Mouse (Mus musculus) forebrain, embryonic 10.5 days (tissue): ENCODE results near the gene Ifitm2. TPM values are rescaled to one million over a fixed set of nuclear protein-coding genes. Genes with fewer than 3 reads are reported as not detected.
A peak's percentile ranks its signal among the peaks of the same experiment; 100 is the strongest.
"Not testable (repeated sequence)": the region's sequence is repeated elsewhere in the genome, so short reads cannot be mapped to it uniquely, and the experiment has no call there.

Source experiments
- DNase-seq: peaks from one replicate; pipeline ENCODE4 v3.0.0-alpha.2; 2017; ENCODE audit warnings: low spot score; ENCODE audit errors: extremely low spot score
- H3K27ac ChIP-seq: fragments of 300-500 bp; sonication (generic); 2 replicates; pipeline ENCODE4 v1.5.1; 2016; ENCODE audit warnings: mild to moderate bottlenecking
- H3K27me3 ChIP-seq: fragments of 300-500 bp; sonication (generic); 2 replicates; pipeline ENCODE4 v1.6.1; 2016; ENCODE audit warnings: mild to moderate bottlenecking; ENCODE audit not compliant: poor library complexity, severe bottlenecking
- H3K36me3 ChIP-seq: fragments of 300-500 bp; sonication (generic); replicated peaks from 2 replicates; pipeline ENCODE4 v1.6.1; 2016; ENCODE audit warnings: mild to moderate bottlenecking, moderate library complexity
- H3K4me1 ChIP-seq: fragments of 300-500 bp; sonication (generic); 2 replicates; pipeline ENCODE4 v1.6.1; 2016
- H3K4me3 ChIP-seq: fragments of 300-500 bp; sonication (generic); 2 replicates; pipeline ENCODE4 v1.5.1; 2016; ENCODE audit warnings: mild to moderate bottlenecking, moderate library complexity
- H3K9me3 ChIP-seq: fragments of 300-500 bp; sonication (generic); 2 replicates; pipeline ENCODE4 v1.6.1; 2016; ENCODE audit warnings: mild to moderate bottlenecking, moderate library complexity
- WGBS: fragments of 180-500 bp; shearing (Covaris S2); methylation state at CpG from one replicate; pipeline ENCODE4 v1.1.7; 2016; 5-methylcytosine and 5-hydroxymethylcytosine counted together
- polyA plus RNA-seq: library from polyadenylated mRNA; unstranded; fragments of >200 nt; fragmentation: Nextera tagmentation; extraction: Ambion mirVana; gene quantifications from 2 replicates; pipeline ENCODE4 v1.2.1, GENCODE M21; 2016

Ifitm2 gene
- polyA plus RNA-seq, 1 experiment from 2014 or later: 365 TPM

- Histone ChIP-seq H3K27me3 (no peaks in the 10 kb centered on the region), H3K4me3 (no peak overlapping the region), H3K9me3 (0 out of 2 replicates have a peak, but pooled peaks cover 6% of the 10 kb centered on the region), H3K4me1 (no peaks in the 10 kb centered on the region), H3K36me3 (no peaks in the 10 kb centered on the region), H3K27ac (no peak overlapping the region)
- 92% methylated on average over 7 of the region's 7 CpGs for WGBS
- DNase-seq: no peak
Measured at GRCm38 (mm10) chr7:140982971-140983370, 27.2 kb upstream of the Ifitm2 start.

- whole genome bisulfite sequencing: 96% methylated on average over 8 of the region's 8 CpGs
Measured at GRCm38 (mm10) chr7:140981704-140982103, 25.9 kb upstream of the Ifitm2 start.

GRCm38 (mm10) chr7:140976720-140977119, 20.9 kb upstream of the Ifitm2 start:
- H3K27me3 ChIP-seq: peaks cover 23% of the 10 kb centered on the region
- peaks cover 25% of the 10 kb centered on the region for H3K4me1 ChIP-seq
- DNase-seq, H3K4me3 ChIP-seq, H3K27ac ChIP-seq, H3K36me3 ChIP-seq, H3K9me3 ChIP-seq: not testable (repeated sequence)
- 89% methylated on average over 9 of the region's 9 CpGs for WGBS

More at GRCm38 (mm10) chr7:140981704-140982103, 25.9 kb upstream of the Ifitm2 start:
- no peaks in the 10 kb centered on the region for H3K36me3 ChIP-seq
- DNase-seq: no peak
- H3K4me3 ChIP-seq: no peak overlapping the region
- 0 out of 2 replicates have a peak, but pooled peaks cover 6% of the 10 kb centered on the region for H3K9me3 ChIP-seq
- no peaks in the 10 kb centered on the region for H3K4me1 ChIP-seq
- H3K27me3 ChIP-seq: no peaks in the 10 kb centered on the region
- H3K27ac ChIP-seq: no peak overlapping the region

GRCm38 (mm10) chr7:140975465-140975864, 19.7 kb upstream of the Ifitm2 start:
- 22% methylated on average over 3 of the region's 3 CpGs for WGBS
- Histone ChIP-seq H3K4me3 (no peak overlapping the region), H3K27me3 (peaks cover 35% of the 10 kb centered on the region)

GRCm38 (mm10) chr7:140974940-140975339, 19.2 kb upstream of the Ifitm2 start:
- no peak overlapping the region for H3K4me3 ChIP-seq
- no peak overlapping the region for H3K27ac ChIP-seq
- H3K27me3 ChIP-seq: peaks cover 41% of the 10 kb centered on the region
- DNase-seq: no peak
- H3K9me3 ChIP-seq: no peaks in the 10 kb centered on the region
- 10% methylated on average over 9 of the region's 9 CpGs for WGBS
- H3K36me3 ChIP-seq: no peaks in the 10 kb centered on the region
- peaks cover 37% of the 10 kb centered on the region for H3K4me1 ChIP-seq

More at GRCm38 (mm10) chr7:140975465-140975864, 19.7 kb upstream of the Ifitm2 start:
- peaks cover 37% of the 10 kb centered on the region for H3K4me1 ChIP-seq
- H3K9me3 ChIP-seq: no peaks in the 10 kb centered on the region
- DNase-seq: no peak
- H3K27ac ChIP-seq: no peak overlapping the region
- no peaks in the 10 kb centered on the region for H3K36me3 ChIP-seq

GRCm38 (mm10) chr7:140973396-140974165, 17.8 kb upstream of the Ifitm2 start:
- peaks cover 54% of the 10 kb centered on the region for H3K27me3 ChIP-seq
- peaks cover 46% of the 10 kb centered on the region for H3K4me1 ChIP-seq
- no peaks in the 10 kb centered on the region for H3K36me3 ChIP-seq
- no peak overlapping the region for H3K27ac ChIP-seq
- H3K9me3 ChIP-seq: no peaks in the 10 kb centered on the region
- DNase-seq: no peak
- 27% methylated on average over 14 of the region's 14 CpGs for WGBS
- no peak overlapping the region for H3K4me3 ChIP-seq

GRCm38 (mm10) chr7:140971479-140972171, 15.8 kb upstream of the Ifitm2 start:
- H3K4me1 ChIP-seq: peaks cover 62% of the 10 kb centered on the region
- H3K9me3 ChIP-seq: no peaks in the 10 kb centered on the region
- no peaks in the 10 kb centered on the region for H3K36me3 ChIP-seq
- no peak overlapping the region for H3K27ac ChIP-seq
- DNase-seq: no peak
- H3K27me3 ChIP-seq: peaks cover 68% of the 10 kb centered on the region
- 92% methylated on average over 8 of the region's 8 CpGs for WGBS
- H3K4me3 ChIP-seq: no peak overlapping the region

GRCm38 (mm10) chr7:140970931-140971330, 15.1 kb upstream of the Ifitm2 start:
- Histone ChIP-seq H3K36me3 (no peaks in the 10 kb centered on the region), H3K27ac (no peak overlapping the region), H3K4me3 (no peak overlapping the region), H3K27me3 (peaks cover 69% of the 10 kb centered on the region), H3K9me3 (no peaks in the 10 kb centered on the region), H3K4me1 (peaks cover 62% of the 10 kb centered on the region)
- DNase-seq: no peak
- 57% methylated on average over 7 of the region's 7 CpGs for WGBS

GRCm38 (mm10) chr7:140968710-140969109, 12.9 kb upstream of the Ifitm2 start:
- Histone ChIP-seq H3K4me1 (peaks cover 50% of the 10 kb centered on the region), H3K27me3 (peaks cover 55% of the 10 kb centered on the region)
- not testable (repeated sequence) for H3K36me3 ChIP-seq, H3K4me3 ChIP-seq, H3K27ac ChIP-seq, H3K9me3 ChIP-seq, DNase-seq
- WGBS: 10% methylated on average over 3 of the region's 3 CpGs

- peaks cover 47% of the 10 kb centered on the region for H3K4me1 ChIP-seq
- H3K4me3 ChIP-seq: peak overlapping the region; percentile 10; the same call in 1 of the 2 replicates
- 5% methylated on average over 14 of the region's 14 CpGs for WGBS
- no peaks in the 10 kb centered on the region for H3K36me3 ChIP-seq
- no peak overlapping the region for H3K27ac ChIP-seq
- no peak for DNase-seq
- peaks cover 49% of the 10 kb centered on the region for H3K27me3 ChIP-seq
- H3K9me3 ChIP-seq: no peaks in the 10 kb centered on the region
Measured at GRCm38 (mm10) chr7:140967862-140968591, 12.2 kb upstream of the Ifitm2 start.

- 86% methylated on average over 4 of the region's 4 CpGs for WGBS
- Histone ChIP-seq H3K27ac (no peak within 1 kb of the TSS), H3K27me3 (peaks cover 48% of the 10 kb centered on the region), H3K36me3 (no peaks in the 10 kb centered on the region), H3K4me1 (peaks cover 54% of the 10 kb centered on the region), H3K9me3 (no peaks in the 10 kb centered on the region), H3K4me3 (peak within 1 kb of the TSS; percentile 10; the same call in 1 of the 2 replicates)
- DNase-seq: no peak
Measured at GRCm38 (mm10) chr7:140966921-140967320, 11.1 kb upstream of the Ifitm2 start, which contains the start of gene Ifitm1. Gene Ifitm1 (plus strand): TSS chr7:140967221.

GRCm38 (mm10) chr7:140962733-140963132, 6.9 kb upstream of the Ifitm2 start:
- Histone ChIP-seq H3K4me1 (peaks cover 48% of the 10 kb centered on the region), H3K36me3 (no peaks in the 10 kb centered on the region), H3K27me3 (peaks cover 20% of the 10 kb centered on the region), H3K27ac (no peak overlapping the region), H3K9me3 (no peaks in the 10 kb centered on the region), H3K4me3 (no peak overlapping the region)
- DNase-seq: no peak
- WGBS: 49% methylated on average over 2 of the region's 2 CpGs
